Comparison of ENCODE assay signal across 15 mouse cellular contexts in the genomic region with DNA sequence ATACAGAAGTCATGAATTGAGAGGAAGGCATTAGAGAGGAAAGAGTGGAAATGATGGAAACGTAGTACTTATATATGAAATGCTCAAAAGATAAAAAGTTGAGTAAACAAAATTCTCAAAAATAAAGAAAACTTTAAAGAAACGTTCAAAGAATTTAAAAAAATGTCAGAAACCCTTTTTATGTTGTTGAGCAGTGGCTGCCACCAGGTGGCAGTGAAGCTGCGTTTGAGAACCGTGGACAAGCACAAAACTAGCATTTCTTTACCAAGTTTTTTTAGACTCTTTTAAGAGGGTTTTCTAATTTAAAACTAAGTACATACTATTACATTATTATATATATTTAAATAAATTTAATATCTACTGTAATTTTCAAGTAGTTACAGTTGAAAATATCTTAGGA. TPM values are rescaled to one million over a fixed set of nuclear protein-coding genes. Genes with fewer than 3 reads are reported as not detected.
DNase-seq lines count a peak whose midpoint lies in the region; ATAC-seq and TF ChIP-seq lines count a peak whose summit lies in the region.
"Had no signal": no experiment of that assay in that cellular context is flagged by ENCODE, and none has a peak within 500 bp of the region (broad histone marks: within the 10 kb centered on the region; RNA-seq: fewer than 3 reads in every experiment).

No protein-coding gene starts in this region.

- no peak for DNase-seq in kidney, adult 2 months
- DNase-seq in midbrain, embryonic 14.5 days: peak; percentile 50
- DNase-seq in MEL (ENCODE audit: low read depth, low spot score): peak; percentile 56
- DNase-seq in brain, embryonic 14.5 days (ENCODE audit: low read depth): peak; percentile 15
- DNase-seq in ovary, postnatal 36 days (ENCODE audit: low spot score): no peak
- no peak for DNase-seq in adrenal gland, adult 18-20 months (ENCODE audit: low spot score in 2 of 2)
- DNase-seq: cerebellum, adult 9-11 months; layer of hippocampus, adult 9-11 months had no signal

- peak; percentile 63 for TF ChIP-seq RAD21 in MEL (IDR thresholded peaks at IDR 0.05; ENCODE audit: low read depth, low read length)

- H3K9me3 ChIP-seq in kidney, embryonic 14.5 days (ENCODE audit: control insufficient read depth, low read length): peaks cover 5% of the 10 kb centered on the region
- peaks cover 7% of the 10 kb centered on the region for H3K9me3 ChIP-seq in midbrain, embryonic 14.5 days (ENCODE audit: control insufficient read depth, low read length)
- peaks cover 7% of the 10 kb centered on the region for H3K9me3 ChIP-seq in midbrain, embryonic 13.5 days
- H3K9me3 ChIP-seq in MEL (replicated peaks; ENCODE audit: insufficient read depth, low read length): no peaks in the 10 kb centered on the region

- TF ChIP-seq CTCF in kidney, adult 2 months (conservative IDR thresholded peaks at IDR 0.05; ENCODE audit: insufficient read depth, insufficient read length, low read depth, low read length): peak; percentile 38
- TF ChIP-seq CTCF in MEL (IDR thresholded peaks at IDR 0.05 in 2 of 3, conservative IDR thresholded peaks at IDR 0.05 in 1 of 3; ENCODE audit: control insufficient read depth in 1 of 3, insufficient read depth in 1 of 3, low read depth in 2 of 3, low read length in 3 of 3, poor library complexity in 1 of 3, severe bottlenecking in 1 of 3): peak; percentile 39 to 75 (median 69)
- peak; percentile 51; the same call in 1 of the 2 replicates for TF ChIP-seq CTCF in brain, embryonic 14.5 days (IDR thresholded peaks at IDR 0.05; ENCODE audit: borderline replicate concordance, extremely low read depth, insufficient read depth, insufficient read length)

- H3K79me2 ChIP-seq in MEL (ENCODE audit: control insufficient read depth, insufficient read depth, low read length, poor library complexity): no peaks in the 10 kb centered on the region

- H3K9ac ChIP-seq in kidney, embryonic 14.5 days (ENCODE audit: low read depth, low read length): no peak overlapping the region
- H3K9ac ChIP-seq in midbrain, embryonic 14.5 days (replicated peaks; ENCODE audit: low read length): no peak overlapping the region
- no peak overlapping the region for H3K9ac ChIP-seq in midbrain, embryonic 13.5 days (replicated peaks)
- H3K9ac ChIP-seq in MEL (ENCODE audit: control insufficient read depth, low read depth, low read length, poor library complexity, severe bottlenecking): no peak overlapping the region
- H3K9ac ChIP-seq: heart, embryonic 13.5 days; limb, embryonic 13.5 days had no signal

- no peaks in the 10 kb centered on the region for H3K36me3 ChIP-seq in kidney, adult 2 months (ENCODE audit: control insufficient read depth, insufficient read depth, low read length)
- H3K36me3 ChIP-seq in kidney, embryonic 14.5 days (ENCODE audit: control insufficient read depth, insufficient read depth, low read length): no peaks in the 10 kb centered on the region; the same call in 1 of the 2 replicates
- no peaks in the 10 kb centered on the region for H3K36me3 ChIP-seq in midbrain, embryonic 14.5 days (ENCODE audit: control insufficient read depth, insufficient read depth, low read length)
- H3K36me3 ChIP-seq in midbrain, embryonic 13.5 days: no peaks in the 10 kb centered on the region
- peaks cover 0 to 5% of the 10 kb centered on the region in 2 experiments; a peak in 1 of 4 replicates for H3K36me3 ChIP-seq in MEL (ENCODE audit: control insufficient read depth in 1 of 2, insufficient read depth in 2 of 2, low read length in 2 of 2)

- H3K4me3 ChIP-seq in kidney, adult 2 months (ENCODE audit: insufficient read depth, low read depth, low read length): no peak overlapping the region
- H3K4me3 ChIP-seq in kidney, embryonic 14.5 days (ENCODE audit: low read length): no peak overlapping the region
- H3K4me3 ChIP-seq in midbrain, embryonic 14.5 days (replicated peaks; ENCODE audit: low read depth, low read length): no peak overlapping the region
- H3K4me3 ChIP-seq in midbrain, embryonic 13.5 days (replicated peaks): no peak overlapping the region
- H3K4me3 ChIP-seq in MEL (ENCODE audit: control insufficient read depth in 1 of 2, insufficient read depth in 1 of 2, low read depth in 2 of 2, low read length in 2 of 2): no peak overlapping the region
- H3K4me3 ChIP-seq: erythroblast, embryonic 14.5 days; heart, embryonic 13.5 days; limb, embryonic 13.5 days had no signal

- no peak overlapping the region for H3K4me2 ChIP-seq in kidney, embryonic 14.5 days (replicated peaks; ENCODE audit: low read depth, low read length)
- no peak overlapping the region for H3K4me2 ChIP-seq in midbrain, embryonic 14.5 days (ENCODE audit: low read length)
- no peak overlapping the region for H3K4me2 ChIP-seq in midbrain, embryonic 13.5 days (replicated peaks)
- H3K4me2 ChIP-seq: heart, embryonic 13.5 days; limb, embryonic 13.5 days had no signal

- no peak for ATAC-seq in kidney, embryonic 14.5 days (ENCODE audit: low FRiP score, low TSS enrichment)
- ATAC-seq in midbrain, embryonic 14.5 days (ENCODE audit: low FRiP score, low TSS enrichment): no peak
- no peak for ATAC-seq in midbrain, embryonic 13.5 days

- TF ChIP-seq POLR2A in kidney, adult 2 months (IDR thresholded peaks at IDR 0.05; ENCODE audit: low read depth, low read length): no peak
- TF ChIP-seq POLR2A in MEL (IDR thresholded peaks at IDR 0.05; ENCODE audit: control insufficient read depth in 1 of 2, insufficient read depth in 1 of 2, low read depth in 1 of 2, low read length in 2 of 2, poor library complexity in 1 of 2): no peak
- no peak for TF ChIP-seq POLR2A in brain, embryonic 14.5 days (IDR thresholded peaks at IDR 0.05; ENCODE audit: borderline replicate concordance, extremely low read depth, insufficient read depth, insufficient read length, poor library complexity, severe bottlenecking)

- TF ChIP-seq EP300 in MEL (IDR thresholded peaks at IDR 0.05; ENCODE audit: low read depth in 1 of 2, low read length in 2 of 2): no peak

- 33% methylated on average over 4 of the region's 4 CpGs for WGBS in kidney, adult 2 months
- WGBS in kidney, embryonic 14.5 days: 54% methylated on average over 4 of the region's 4 CpGs
- 44% methylated on average over 4 of the region's 4 CpGs for WGBS in midbrain, embryonic 14.5 days
- WGBS in midbrain, embryonic 13.5 days: 47% methylated on average over 4 of the region's 4 CpGs

- H3K27me3 ChIP-seq in kidney, adult 2 months (replicated peaks; ENCODE audit: control insufficient read depth, insufficient read depth, low read length): no peaks in the 10 kb centered on the region
- no peaks in the 10 kb centered on the region for H3K27me3 ChIP-seq in kidney, embryonic 14.5 days (ENCODE audit: control insufficient read depth, insufficient read depth, low read length)
- no peaks in the 10 kb centered on the region for H3K27me3 ChIP-seq in midbrain, embryonic 14.5 days (ENCODE audit: control insufficient read depth, insufficient read depth, low read length)
- H3K27me3 ChIP-seq in midbrain, embryonic 13.5 days: no peaks in the 10 kb centered on the region
- no peaks in the 10 kb centered on the region for H3K27me3 ChIP-seq in MEL (ENCODE audit: control insufficient read depth in 1 of 2, insufficient read depth in 2 of 2, low read length in 2 of 2)
- H3K27me3 ChIP-seq: heart, embryonic 13.5 days; limb, embryonic 13.5 days had no signal

- H3K4me1 ChIP-seq in kidney, adult 2 months (ENCODE audit: control insufficient read depth, insufficient read depth, low read length): no peaks in the 10 kb centered on the region
- no peaks in the 10 kb centered on the region for H3K4me1 ChIP-seq in kidney, embryonic 14.5 days (ENCODE audit: control insufficient read depth, insufficient read depth, low read length)
- no peaks in the 10 kb centered on the region for H3K4me1 ChIP-seq in midbrain, embryonic 14.5 days (ENCODE audit: control insufficient read depth, insufficient read depth, low read length)
- no peaks in the 10 kb centered on the region for H3K4me1 ChIP-seq in midbrain, embryonic 13.5 days (replicated peaks)
- no peaks in the 10 kb centered on the region for H3K4me1 ChIP-seq in MEL (ENCODE audit: control insufficient read depth in 1 of 2, insufficient read depth in 2 of 2, low read length in 2 of 2)
- H3K4me1 ChIP-seq: heart, embryonic 13.5 days; limb, embryonic 13.5 days had no signal

- no peak overlapping the region for H3K27ac ChIP-seq in kidney, adult 2 months (ENCODE audit: insufficient read depth, low read depth, low read length)
- no peak overlapping the region for H3K27ac ChIP-seq in kidney, embryonic 14.5 days (ENCODE audit: low read depth, low read length)
- H3K27ac ChIP-seq in midbrain, embryonic 14.5 days (replicated peaks; ENCODE audit: low read depth, low read length): no peak overlapping the region
- H3K27ac ChIP-seq in midbrain, embryonic 13.5 days: no peak overlapping the region
- no peak overlapping the region for H3K27ac ChIP-seq in MEL (ENCODE audit: control insufficient read depth, low read depth, low read length)
- H3K27ac ChIP-seq: heart, embryonic 13.5 days; limb, embryonic 13.5 days had no signal

TF ChIP-seq in MEL, 35 proteins besides CTCF, POLR2A, EP300 and RAD21 (continues in another document):
- peak; percentile 74 for TF ChIP-seq SMC3 (IDR thresholded peaks at IDR 0.05; ENCODE audit: low read depth, low read length)
- TF ChIP-seq MXI1 (IDR thresholded peaks at IDR 0.05; ENCODE audit: low read depth, low read length): no peak
- no peak for TF ChIP-seq CHD1 (IDR thresholded peaks at IDR 0.05; ENCODE audit: low read depth, low read length)
- peak; percentile 30 for TF ChIP-seq ZC3H11A (IDR thresholded peaks at IDR 0.05; ENCODE audit: low read depth, low read length)

RNA-seq across cellular contexts. Expression of a gene that starts 38.2 kb away (rescaled TPM):
- polyA plus RNA-seq in kidney, adult 2 months (2012; rRNA removed): not detected in 2 replicates
- polyA plus RNA-seq in kidney, embryonic 14.5 days (2014; fragmentation: Nextera tagmentation; extraction: Ambion mirVana): not detected in 2 replicates
- polyA plus RNA-seq in midbrain, embryonic 14.5 days (2014; fragmentation: Nextera tagmentation; extraction: Ambion mirVana): not detected in 2 replicates
- polyA plus RNA-seq in midbrain, embryonic 13.5 days (2015; fragmentation: Nextera tagmentation; extraction: Ambion mirVana): not detected in 2 replicates
- not detected in 2 replicates for total RNA-seq in MEL (2012; rRNA removed)
- not detected for polyA plus RNA-seq in MEL (2012; ENCODE audit: insufficient read depth in 1 of 2, insufficient read length in 2 of 2, low read depth in 1 of 2, low replicate concordance in 2 of 2, missing spikeins in 1 of 2)
- not detected in 2 replicates for polyA plus RNA-seq in brain, embryonic 14.5 days (2012; rRNA removed)
- total RNA-seq in adrenal gland, adult 18-20 months (2021): not detected
- total RNA-seq: megakaryocyte progenitor cell, adult 5-6 weeks had no signal
- polyA plus RNA-seq: erythroblast, embryonic 14.5 days; heart, embryonic 13.5 days; stomach, embryonic 16.5 days had no signal

RNA-seq across cellular contexts. Expression of a gene that starts 57.3 kb away (rescaled TPM):
- polyA plus RNA-seq in kidney, adult 2 months (2012; rRNA removed): 8.7 and 15.0 TPM in 2 replicates
- polyA plus RNA-seq in kidney, embryonic 14.5 days (2014; fragmentation: Nextera tagmentation; extraction: Ambion mirVana): 59.9 and 76.0 TPM in 2 replicates
- polyA plus RNA-seq in midbrain, embryonic 14.5 days (2014; fragmentation: Nextera tagmentation; extraction: Ambion mirVana): 15.0 and 22.8 TPM in 2 replicates
- polyA plus RNA-seq in midbrain, embryonic 13.5 days (2015; fragmentation: Nextera tagmentation; extraction: Ambion mirVana): 32.4 and 33.8 TPM in 2 replicates
- total RNA-seq in MEL (2012; rRNA removed): 34.6 and 41.1 TPM in 2 replicates
- 10 to 100 TPM in 1 of 2 experiments, not detected in 1; 32.9 TPM for polyA plus RNA-seq in MEL (2012; ENCODE audit: insufficient read depth in 1 of 2, insufficient read length in 2 of 2, low read depth in 1 of 2, low replicate concordance in 2 of 2, missing spikeins in 1 of 2)
- polyA plus RNA-seq in brain, embryonic 14.5 days (2012; rRNA removed): 7.6 and 8.4 TPM in 2 replicates
- total RNA-seq in adrenal gland, adult 18-20 months (2021): 10 to 100 TPM; 47.0 to 48.2 TPM

Comparison
In these comparisons a context has a peak if more than half of its experiments do, and no peak if none do; other contexts are left out.
1. DNase-seq: peak in midbrain, embryonic 14.5 days (single experiment), MEL (single experiment) and brain, embryonic 14.5 days (single experiment); none in kidney, adult 2 months (single experiment), ovary, postnatal 36 days (single experiment) and adrenal gland, adult 18-20 months (0 of 2).
2. Peak in every context shown above with its lines, with median percentiles within 50 percentile points of each other: CTCF ChIP-seq.